Mouse (Mus musculus) telencephalon, adult 2 months (tissue): ENCODE measurements around the gene Sigirr.

Source experiments
- DNase-seq: peaks from one replicate; pipeline ENCODE4 v3.0.0-alpha.2; 2011; ENCODE audit warnings: low read depth, low spot score

Sigirr gene

GRCm38 (mm10) chr7:141099911-141100691 is at the start of gene Sigirr:
TSS of gene Sigirr (minus strand) at chr7:141100572.
- DNase-seq: no peak

- DNase-seq: no peak
These were observed 48.3 kb upstream of the Sigirr start for GRCm38 (mm10) chr7:141148639-141149038.

- no peak for DNase-seq
These were observed 46.7 kb upstream of the Sigirr start for GRCm38 (mm10) chr7:141147044-141147443.

GRCm38 (mm10) chr7:141146043-141146595 is 45.7 kb upstream of the Sigirr start:
- DNase-seq: no peak

- no peak for DNase-seq
These were observed 45.0 kb upstream of the Sigirr start for GRCm38 (mm10) chr7:141145403-141145802.

GRCm38 (mm10) chr7:141144650-141145049 is 44.3 kb upstream of the Sigirr start:
- no peak for DNase-seq

- no peak for DNase-seq
These were observed 43.5 kb upstream of the Sigirr start for GRCm38 (mm10) chr7:141143861-141144260.

GRCm38 (mm10) chr7:141143112-141143511 is 42.7 kb upstream of the Sigirr start:
- no peak for DNase-seq

GRCm38 (mm10) chr7:141141326-141141725 is 41.0 kb upstream of the Sigirr start:
- DNase-seq: no peak

GRCm38 (mm10) chr7:141131904-141132755 is 31.8 kb upstream of the Sigirr start:
- no peak for DNase-seq

GRCm38 (mm10) chr7:141131024-141131820 is 30.9 kb upstream of the Sigirr start:
- peak; percentile 74 for DNase-seq

- DNase-seq: no peak
These were observed 23.1 kb upstream of the Sigirr start for GRCm38 (mm10) chr7:141123517-141123856.

GRCm38 (mm10) chr7:141122689-141123516 is 22.5 kb upstream of the Sigirr start:
- peak; percentile 94 for DNase-seq

- no peak for DNase-seq
These were observed 21.9 kb upstream of the Sigirr start, which contains the start of gene Ptdss2 for GRCm38 (mm10) chr7:141122245-141122644. TSS of gene Ptdss2 (plus strand) at chr7:141122382.

GRCm38 (mm10) chr7:141121051-141121531 is 20.7 kb upstream of the Sigirr start:
- no peak for DNase-seq

- DNase-seq: no peak
These were observed 20.2 kb upstream of the Sigirr start for GRCm38 (mm10) chr7:141120605-141121004.

- no peak for DNase-seq
These were observed 19.1 kb upstream of the Sigirr start for GRCm38 (mm10) chr7:141119487-141119886.

GRCm38 (mm10) chr7:141117636-141118035 is 17.3 kb upstream of the Sigirr start, which contains the start of gene Ano9:
TSS of gene Ano9 (minus strand) at chr7:141117806.
- no peak for DNase-seq

GRCm38 (mm10) chr7:141115874-141116273 is 15.5 kb upstream of the Sigirr start:
- DNase-seq: no peak

- no peak for DNase-seq
These were observed 2.8 kb upstream of the Sigirr start for GRCm38 (mm10) chr7:141103161-141103560.
